Mouse (Mus musculus): Measurements from ENCODE around the gene Ppp1r21. TPM values are rescaled to one million over a fixed set of nuclear protein-coding genes. Genes with fewer than 3 reads are reported as not detected.

Ppp1r21 gene
- polyA plus RNA-seq (2014; fragmentation: Nextera tagmentation; extraction: Ambion mirVana) = 29.5 and 30.1 TPM in 2 replicates

- Histone ChIP-seq H3K27me3 (replicated peaks; ENCODE audit: control insufficient read depth, insufficient read depth, low read length) (no peaks in the 10 kb centered on the region), H3K36me3 (ENCODE audit: control insufficient read depth, insufficient read depth, low read length) (no peaks in the 10 kb centered on the region), H3K4me1 (replicated peaks; ENCODE audit: control insufficient read depth, insufficient read depth, low read length) (peaks cover 11% of the 10 kb centered on the region; the same call in 1 of the 2 replicates), H3K4me2 (ENCODE audit: low read length) (peak within 1 kb of the TSS; percentile 75), H3K9me3 (ENCODE audit: control insufficient read depth, low read length) (no peaks in the 10 kb centered on the region), H3K4me3 (ENCODE audit: low read depth, low read length) (peak within 1 kb of the TSS; percentile 73), H3K27ac (ENCODE audit: low read depth) (peak within 1 kb of the TSS; percentile 35; the same call in 1 of the 2 replicates), H3K9ac (ENCODE audit: low read length) (peak within 1 kb of the TSS; percentile 48)
- DNase-seq (ENCODE audit: low spot score) (peak; percentile 98), ATAC-seq (replicated peaks; ENCODE audit: low FRiP score, low TSS enrichment, low read depth) (peak; percentile 98)
- WGBS = 8% methylated on average over 39 of the region's 49 CpGs
Observed at GRCm38 (mm10) chr17:88529519-88530235, at the start of gene Ppp1r21. TSS of gene Ppp1r21 (plus strand) at chr17:88530118.

- DNase-seq (ENCODE audit: low spot score) (no peak), ATAC-seq (replicated peaks; ENCODE audit: low FRiP score, low TSS enrichment, low read depth) (no peak)
- no peaks in the 10 kb centered on the region for H3K9me3 ChIP-seq (ENCODE audit: control insufficient read depth, low read length)
- H3K4me3 ChIP-seq (ENCODE audit: low read depth, low read length) = no peak overlapping the region
- 88% methylated on average over 10 of the region's 10 CpGs for WGBS
- no peak overlapping the region for H3K27ac ChIP-seq (ENCODE audit: low read depth)
- 0 out of 2 replicates have a peak, but pooled peaks cover 5% of the 10 kb centered on the region for H3K36me3 ChIP-seq (ENCODE audit: control insufficient read depth, insufficient read depth, low read length)
- no peak overlapping the region for H3K9ac ChIP-seq (ENCODE audit: low read length)
- H3K4me2 ChIP-seq (ENCODE audit: low read length) = no peak overlapping the region
- H3K4me1 ChIP-seq (replicated peaks; ENCODE audit: control insufficient read depth, insufficient read depth, low read length) = no peaks in the 10 kb centered on the region
- no peaks in the 10 kb centered on the region for H3K27me3 ChIP-seq (replicated peaks; ENCODE audit: control insufficient read depth, insufficient read depth, low read length)
Observed at GRCm38 (mm10) chr17:88480369-88480768, 49.5 kb upstream of the Ppp1r21 start.

DNA sequence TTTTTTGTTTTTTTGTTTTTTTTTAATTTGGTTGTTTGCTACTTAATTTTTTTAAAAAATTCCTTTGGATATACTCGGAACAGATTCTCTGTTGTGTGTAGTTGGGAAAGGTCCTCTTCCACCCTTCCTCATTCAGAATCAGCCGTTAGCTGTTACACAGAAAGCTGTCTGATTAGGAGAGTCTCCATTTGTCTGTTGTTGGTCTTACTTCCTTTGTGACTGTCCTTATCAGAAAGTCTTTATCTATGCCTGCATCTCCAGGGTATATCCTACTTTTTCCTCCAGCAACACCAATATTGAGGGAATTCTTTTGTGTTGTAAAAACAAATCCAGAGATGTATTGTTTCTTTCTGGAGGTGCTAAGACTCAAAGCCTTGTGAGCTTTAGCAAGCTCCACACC, 48.9 kb upstream of the Ppp1r21 start:
- Histone ChIP-seq H3K4me3 (ENCODE audit: low read depth, low read length) (no peak overlapping the region), H3K4me2 (ENCODE audit: low read length) (no peak overlapping the region), H3K4me1 (replicated peaks; ENCODE audit: control insufficient read depth, insufficient read depth, low read length) (no peaks in the 10 kb centered on the region), H3K27me3 (replicated peaks; ENCODE audit: control insufficient read depth, insufficient read depth, low read length) (no peaks in the 10 kb centered on the region), H3K27ac (ENCODE audit: low read depth) (no peak overlapping the region), H3K36me3 (ENCODE audit: control insufficient read depth, insufficient read depth, low read length) (0 out of 2 replicates have a peak, but pooled peaks cover 5% of the 10 kb centered on the region), H3K9ac (ENCODE audit: low read length) (no peak overlapping the region), H3K9me3 (ENCODE audit: control insufficient read depth, low read length) (no peaks in the 10 kb centered on the region)
- 73% methylated on average over 2 of the region's 2 CpGs for whole genome bisulfite sequencing
- ATAC-seq (replicated peaks; ENCODE audit: low FRiP score, low TSS enrichment, low read depth) (no peak), DNase-seq (ENCODE audit: low spot score) (no peak)

DNA sequence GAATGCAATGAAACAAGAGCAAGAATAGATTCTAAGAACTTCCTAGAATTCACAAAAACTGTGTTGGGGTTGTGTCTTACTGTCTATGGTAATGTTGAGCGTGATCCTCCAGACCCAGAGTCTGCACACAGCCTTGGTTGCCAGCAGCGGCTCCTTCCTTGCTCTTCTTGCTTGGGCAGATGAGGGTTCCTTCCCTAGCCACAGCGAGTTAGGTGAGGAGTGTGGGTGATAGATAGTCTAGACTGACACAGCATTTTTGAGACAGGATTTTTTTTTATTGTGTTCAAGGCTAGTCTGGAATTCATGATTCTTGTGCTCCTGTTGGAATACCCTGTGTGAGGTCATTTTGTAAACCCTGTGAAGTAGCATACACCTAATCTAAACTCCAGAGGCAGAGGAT, 48.3 kb upstream of the Ppp1r21 start:
- no peak for DNase-seq (ENCODE audit: low spot score)
- ATAC-seq (replicated peaks; ENCODE audit: low FRiP score, low TSS enrichment, low read depth) = no peak
- no peak overlapping the region for H3K4me3 ChIP-seq (ENCODE audit: low read depth, low read length)
- H3K4me1 ChIP-seq (replicated peaks; ENCODE audit: control insufficient read depth, insufficient read depth, low read length) = no peaks in the 10 kb centered on the region
- H3K4me2 ChIP-seq (ENCODE audit: low read length) = no peak overlapping the region
- no peak overlapping the region for H3K27ac ChIP-seq (ENCODE audit: low read depth)
- H3K36me3 ChIP-seq (ENCODE audit: control insufficient read depth, insufficient read depth, low read length) = peaks cover 9% of the 10 kb centered on the region
- 76% methylated on average over 3 of the region's 3 CpGs for WGBS
- no peaks in the 10 kb centered on the region for H3K27me3 ChIP-seq (replicated peaks; ENCODE audit: control insufficient read depth, insufficient read depth, low read length)
- H3K9ac ChIP-seq (ENCODE audit: low read length) = no peak overlapping the region
- no peaks in the 10 kb centered on the region for H3K9me3 ChIP-seq (ENCODE audit: control insufficient read depth, low read length)

GRCm38 (mm10) chr17:88484539-88484938, 45.4 kb upstream of the Ppp1r21 start:
- ATAC-seq (replicated peaks; ENCODE audit: low FRiP score, low TSS enrichment, low read depth) (no peak), DNase-seq (ENCODE audit: low spot score) (no peak)
- no peak overlapping the region for H3K9ac ChIP-seq (ENCODE audit: low read length)
- WGBS = 91% methylated on average over 11 of the region's 11 CpGs
- peaks cover 16% of the 10 kb centered on the region for H3K36me3 ChIP-seq (ENCODE audit: control insufficient read depth, insufficient read depth, low read length)
- no peak overlapping the region for H3K4me3 ChIP-seq (ENCODE audit: low read depth, low read length)
- H3K27me3 ChIP-seq (replicated peaks; ENCODE audit: control insufficient read depth, insufficient read depth, low read length) = no peaks in the 10 kb centered on the region
- H3K4me2 ChIP-seq (ENCODE audit: low read length) = no peak overlapping the region
- no peaks in the 10 kb centered on the region for H3K4me1 ChIP-seq (replicated peaks; ENCODE audit: control insufficient read depth, insufficient read depth, low read length)
- H3K9me3 ChIP-seq (ENCODE audit: control insufficient read depth, low read length) = no peaks in the 10 kb centered on the region
- no peak overlapping the region for H3K27ac ChIP-seq (ENCODE audit: low read depth)

DNA sequence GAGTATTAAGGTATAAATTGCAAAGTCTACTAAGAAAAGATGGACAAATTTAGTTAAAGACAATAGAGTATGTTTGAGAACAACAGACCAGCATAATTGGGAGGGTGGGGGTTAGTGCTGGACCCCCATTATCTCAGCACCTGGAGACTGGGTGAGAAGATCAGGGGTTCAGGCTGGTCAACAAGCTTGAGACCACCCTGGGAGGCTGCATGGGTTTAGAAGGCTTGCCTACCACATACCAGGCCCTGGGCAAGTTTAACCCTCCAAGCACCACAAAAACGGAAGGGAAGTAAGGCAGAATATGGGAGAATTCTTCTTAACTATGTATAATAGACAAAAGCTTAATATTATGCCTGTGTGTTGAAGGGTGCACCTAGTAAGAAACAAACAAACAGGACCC, 45.0 kb upstream of the Ppp1r21 start:
- H3K4me3 ChIP-seq (ENCODE audit: low read depth, low read length) = no peak overlapping the region
- no peak overlapping the region for H3K4me2 ChIP-seq (ENCODE audit: low read length)
- no peaks in the 10 kb centered on the region for H3K27me3 ChIP-seq (replicated peaks; ENCODE audit: control insufficient read depth, insufficient read depth, low read length)
- no peaks in the 10 kb centered on the region for H3K4me1 ChIP-seq (replicated peaks; ENCODE audit: control insufficient read depth, insufficient read depth, low read length)
- H3K9me3 ChIP-seq (ENCODE audit: control insufficient read depth, low read length) = no peaks in the 10 kb centered on the region
- no peak overlapping the region for H3K9ac ChIP-seq (ENCODE audit: low read length)
- no peak for DNase-seq (ENCODE audit: low spot score)
- peaks cover 16% of the 10 kb centered on the region for H3K36me3 ChIP-seq (ENCODE audit: control insufficient read depth, insufficient read depth, low read length)
- no peak overlapping the region for H3K27ac ChIP-seq (ENCODE audit: low read depth)
- 97% methylated on average over 1 of the region's 1 CpGs for WGBS
- no peak for ATAC-seq (replicated peaks; ENCODE audit: low FRiP score, low TSS enrichment, low read depth)

DNA sequence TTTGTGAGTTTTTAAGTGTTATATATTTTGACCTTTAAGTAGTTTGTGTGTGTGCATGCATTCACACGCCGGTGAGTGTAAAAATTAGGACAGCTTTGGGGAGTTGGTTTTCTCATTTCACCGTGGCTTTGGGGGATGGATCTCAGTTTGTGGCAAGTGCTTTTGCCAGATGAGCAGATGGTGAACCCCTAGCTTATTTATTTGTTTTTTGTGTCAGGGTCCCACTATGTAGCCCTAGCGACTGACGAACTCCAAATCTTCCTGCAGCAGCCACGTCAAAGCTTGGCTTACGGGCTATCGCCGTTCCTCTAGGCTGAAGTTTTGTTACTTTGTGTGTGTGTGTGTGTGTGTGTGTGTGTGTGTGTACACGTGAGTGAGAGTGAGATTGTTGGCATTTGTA, 39.4 kb upstream of the Ppp1r21 start:
- DNase-seq (ENCODE audit: low spot score) (peak; percentile 36), ATAC-seq (replicated peaks; ENCODE audit: low FRiP score, low TSS enrichment, low read depth) (no peak)
- no peak overlapping the region for H3K4me2 ChIP-seq (ENCODE audit: low read length)
- no peak overlapping the region for H3K4me3 ChIP-seq (ENCODE audit: low read depth, low read length)
- H3K9me3 ChIP-seq (ENCODE audit: control insufficient read depth, low read length) = no peaks in the 10 kb centered on the region
- no peak overlapping the region for H3K27ac ChIP-seq (ENCODE audit: low read depth)
- H3K9ac ChIP-seq (ENCODE audit: low read length) = no peak overlapping the region
- no peaks in the 10 kb centered on the region for H3K4me1 ChIP-seq (replicated peaks; ENCODE audit: control insufficient read depth, insufficient read depth, low read length)
- WGBS = 90% methylated on average over 10 of the region's 10 CpGs
- peaks cover 31% of the 10 kb centered on the region for H3K36me3 ChIP-seq (ENCODE audit: control insufficient read depth, insufficient read depth, low read length)
- no peaks in the 10 kb centered on the region for H3K27me3 ChIP-seq (replicated peaks; ENCODE audit: control insufficient read depth, insufficient read depth, low read length)

DNA sequence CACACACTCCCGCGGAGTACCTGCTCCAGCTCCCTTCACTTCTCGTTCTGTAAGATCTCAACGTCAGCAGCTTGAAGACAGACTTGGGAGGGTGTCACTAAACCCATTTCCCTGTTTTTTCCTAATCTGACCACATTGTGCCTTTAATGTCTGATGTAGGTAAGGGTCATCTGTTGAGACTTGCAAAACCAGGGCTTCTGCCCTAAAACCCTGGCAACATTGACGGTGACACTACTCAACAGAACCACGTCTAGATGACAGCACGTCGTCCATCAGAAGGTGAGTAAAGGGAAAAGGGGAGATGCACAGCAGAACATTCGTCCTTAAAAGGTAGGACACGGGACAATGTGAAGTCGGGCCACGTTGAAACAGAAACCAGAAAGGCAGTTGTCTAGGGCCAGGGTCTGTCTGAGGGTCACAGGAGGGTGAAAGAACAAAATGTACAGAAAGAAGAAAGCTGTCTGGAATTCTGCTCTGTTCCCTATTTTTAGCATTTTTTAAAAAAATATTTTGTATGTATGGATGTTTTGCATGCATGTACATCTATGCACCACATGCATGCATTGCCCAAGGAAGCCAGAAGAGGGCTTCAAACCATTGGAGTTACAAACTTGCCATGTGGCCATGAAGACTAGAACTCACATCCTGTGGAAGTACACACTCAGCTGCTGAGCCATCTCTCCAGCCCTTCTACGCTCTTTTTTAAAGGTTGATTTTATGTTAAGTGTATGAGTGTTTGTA, 38.4 kb upstream of the Ppp1r21 start:
- ATAC-seq (replicated peaks; ENCODE audit: low FRiP score, low TSS enrichment, low read depth) (no peak), DNase-seq (ENCODE audit: low spot score) (peak; percentile 27)
- no peaks in the 10 kb centered on the region for H3K27me3 ChIP-seq (replicated peaks; ENCODE audit: control insufficient read depth, insufficient read depth, low read length)
- H3K9ac ChIP-seq (ENCODE audit: low read length) = no peak overlapping the region
- H3K4me2 ChIP-seq (ENCODE audit: low read length) = no peak overlapping the region
- WGBS = 94% methylated on average over 13 of the region's 13 CpGs
- H3K36me3 ChIP-seq (ENCODE audit: control insufficient read depth, insufficient read depth, low read length) = peaks cover 27% of the 10 kb centered on the region
- no peak overlapping the region for H3K27ac ChIP-seq (ENCODE audit: low read depth)
- no peaks in the 10 kb centered on the region for H3K4me1 ChIP-seq (replicated peaks; ENCODE audit: control insufficient read depth, insufficient read depth, low read length)
- H3K9me3 ChIP-seq (ENCODE audit: control insufficient read depth, low read length) = no peaks in the 10 kb centered on the region
- no peak overlapping the region for H3K4me3 ChIP-seq (ENCODE audit: low read depth, low read length)

Measured in intestine, embryonic 14.5 days (tissue).